Comparison of ENCODE assay signal across 9 mouse cellular contexts in the genomic region with DNA sequence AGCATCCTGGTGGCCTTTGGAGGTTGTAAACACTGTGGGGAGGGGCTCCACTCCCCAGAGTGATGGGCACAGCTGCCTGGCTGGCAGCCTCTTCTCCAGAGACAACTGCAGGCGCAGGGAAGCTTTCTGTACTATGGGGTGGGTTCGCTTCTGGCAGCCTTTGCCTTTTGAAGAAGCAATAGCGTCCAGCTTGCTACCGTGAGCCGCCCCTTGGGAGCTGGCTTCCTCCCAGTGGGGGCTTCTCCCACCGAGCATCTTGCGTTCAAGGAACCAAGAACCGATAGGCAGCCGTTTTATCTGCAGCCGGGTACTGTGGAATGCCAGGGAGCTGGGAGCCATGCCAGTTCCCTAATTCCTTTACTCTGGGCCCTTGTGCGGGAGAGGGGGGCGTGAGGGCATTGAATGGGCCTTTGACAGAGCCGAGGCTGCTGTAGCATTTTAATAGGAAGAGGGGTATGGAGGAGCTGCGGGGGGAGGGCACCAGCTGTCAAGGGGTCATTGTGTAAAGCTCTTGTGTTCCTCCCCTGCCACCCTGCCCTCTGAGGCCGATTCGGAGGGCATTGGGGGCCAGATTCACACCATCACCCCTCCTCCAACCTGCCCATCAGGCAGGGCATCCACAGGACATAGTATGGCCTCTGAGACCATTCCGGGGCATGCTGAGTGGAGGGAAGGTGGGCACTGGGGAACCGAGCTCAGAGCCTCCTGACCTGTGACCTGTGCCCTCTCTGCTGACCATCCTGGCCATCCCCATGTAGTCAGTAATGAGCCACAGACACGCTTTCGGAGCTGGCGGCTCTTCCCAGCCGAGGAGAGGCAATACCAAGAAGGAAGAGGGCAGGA. TPM values are rescaled to one million over a fixed set of nuclear protein-coding genes. Genes with fewer than 3 reads are reported as not detected.
DNase-seq lines count a peak whose midpoint lies in the region; ATAC-seq and TF ChIP-seq lines count a peak whose summit lies in the region.
"Had no signal": no experiment of that assay in that cellular context is flagged by ENCODE, and none has a peak within 500 bp of the region (broad histone marks: within the 10 kb centered on the region; RNA-seq: fewer than 3 reads in every experiment).

No protein-coding gene starts in this region.

- no peak overlapping the region for H3K27ac ChIP-seq in kidney, postnatal 0 days
- H3K27ac ChIP-seq in forebrain, embryonic 16.5 days (ENCODE audit: low read length): peak overlapping the region; percentile 70
- H3K27ac ChIP-seq in olfactory bulb, adult 2 months (ENCODE audit: insufficient read depth, low read depth, low read length): peak overlapping the region; percentile 56
- H3K27ac ChIP-seq: macrophage had no signal

- 0 out of 2 replicates have a peak, but pooled peaks have one; percentile 36 for ATAC-seq in kidney, postnatal 0 days (replicated peaks; ENCODE audit: low FRiP score, low read depth)
- ATAC-seq in forebrain, embryonic 16.5 days: peak; percentile 91

- no peaks in the 10 kb centered on the region for H3K9me3 ChIP-seq in kidney, postnatal 0 days (replicated peaks; ENCODE audit: low read length)
- no peaks in the 10 kb centered on the region for H3K9me3 ChIP-seq in forebrain, embryonic 16.5 days (ENCODE audit: control insufficient read depth, low read length)

- H3K4me3 ChIP-seq in kidney, postnatal 0 days (replicated peaks; ENCODE audit: low read depth, low read length): no peak overlapping the region
- H3K4me3 ChIP-seq in forebrain, embryonic 16.5 days (replicated peaks; ENCODE audit: low read length): no peak overlapping the region
- H3K4me3 ChIP-seq in olfactory bulb, adult 2 months (ENCODE audit: insufficient read depth, low read depth, low read length): no peak overlapping the region

- no peaks in the 10 kb centered on the region for H3K4me1 ChIP-seq in kidney, postnatal 0 days (replicated peaks; ENCODE audit: insufficient read depth, low read length)
- peaks cover 24% of the 10 kb centered on the region for H3K4me1 ChIP-seq in forebrain, embryonic 16.5 days (replicated peaks; ENCODE audit: control insufficient read depth, insufficient read depth, low read length)
- H3K4me1 ChIP-seq in olfactory bulb, adult 2 months (ENCODE audit: control insufficient read depth, insufficient read depth, low read length): peaks cover 21% of the 10 kb centered on the region

- no peaks in the 10 kb centered on the region for H3K27me3 ChIP-seq in kidney, postnatal 0 days (ENCODE audit: insufficient read depth, low read length)
- no peaks in the 10 kb centered on the region for H3K27me3 ChIP-seq in forebrain, embryonic 16.5 days (replicated peaks; ENCODE audit: control insufficient read depth, insufficient read depth, low read length)

- no peaks in the 10 kb centered on the region for H3K36me3 ChIP-seq in kidney, postnatal 0 days (ENCODE audit: insufficient read depth, low read length)
- no peaks in the 10 kb centered on the region for H3K36me3 ChIP-seq in forebrain, embryonic 16.5 days (ENCODE audit: control insufficient read depth, insufficient read depth)

- no peak for TF ChIP-seq CTCF in kidney, postnatal 0 days (IDR thresholded peaks at IDR 0.05; ENCODE audit: low read depth)
- no peak for TF ChIP-seq CTCF in olfactory bulb, adult 2 months (IDR thresholded peaks at IDR 0.05; ENCODE audit: insufficient read depth, low read depth, low read length)

- no peak for TF ChIP-seq POLR2A in olfactory bulb, adult 2 months (IDR thresholded peaks at IDR 0.05; ENCODE audit: insufficient read depth, low read depth, low read length)

- DNase-seq in kidney, postnatal 0 days (ENCODE audit: low spot score): no peak
- no peak for DNase-seq in kidney, postnatal 10 days
- DNase-seq in layer of hippocampus, postnatal 36 days: peak; percentile 74 to 76
- DNase-seq in lung, postnatal 14 days: no peak
- no peak for DNase-seq in natural killer cell, adult 2 months (ENCODE audit: low spot score in 2 of 2)
- no peak for DNase-seq in adrenal gland, postnatal 10 days

- no peak overlapping the region for H3K4me2 ChIP-seq in kidney, postnatal 0 days (ENCODE audit: low read length)
- peak overlapping the region; percentile 44 for H3K4me2 ChIP-seq in forebrain, embryonic 16.5 days (ENCODE audit: low read length)

- H3K9ac ChIP-seq in kidney, postnatal 0 days (ENCODE audit: low read depth, low read length): no peak overlapping the region
- H3K9ac ChIP-seq in forebrain, embryonic 16.5 days (replicated peaks; ENCODE audit: low read depth, low read length): peak overlapping the region; percentile 50

- WGBS in kidney, postnatal 0 days: 62% methylated on average over 22 of the region's 22 CpGs
- 14% methylated on average over 22 of the region's 22 CpGs for WGBS in forebrain, embryonic 16.5 days
- 29% methylated on average over 22 of the region's 22 CpGs for WGBS in olfactory bulb, adult 2 months

RNA-seq across cellular contexts. Expression of a gene that starts 22.9 kb away (rescaled TPM):
- polyA plus RNA-seq in kidney, postnatal 0 days (2015; fragmentation: Nextera tagmentation; extraction: Ambion mirVana): 0.32 and 0.43 TPM in 2 replicates
- 1.5 and 2.0 TPM in 2 replicates for polyA plus RNA-seq in forebrain, embryonic 16.5 days (2015; fragmentation: Nextera tagmentation; extraction: Ambion mirVana)
- total RNA-seq in layer of hippocampus, postnatal 36 days (2021): 1 to 10 TPM in 1 of 2 experiments, under 1 TPM in 1; 0.99 to 1.9 TPM
- polyA plus RNA-seq in olfactory bulb, adult 2 months (2012; ENCODE audit: insufficient read depth, insufficient read length, low replicate concordance, missing spikeins): not detected in 2 replicates
- total RNA-seq in adrenal gland, postnatal 10 days (2021): under 1 TPM; 0.55 to 0.57 TPM
- polyA plus RNA-seq: macrophage had no signal

RNA-seq across cellular contexts. Expression of a gene that starts 29.1 kb away (rescaled TPM):
- polyA plus RNA-seq in kidney, postnatal 0 days (2015; fragmentation: Nextera tagmentation; extraction: Ambion mirVana): 22.6 and 25.3 TPM in 2 replicates
- 25.1 and 27.5 TPM in 2 replicates for polyA plus RNA-seq in forebrain, embryonic 16.5 days (2015; fragmentation: Nextera tagmentation; extraction: Ambion mirVana)
- 10 to 100 TPM; 29.5 to 30.6 TPM for total RNA-seq in layer of hippocampus, postnatal 36 days (2021)
- not detected in 2 replicates for polyA plus RNA-seq in olfactory bulb, adult 2 months (2012; ENCODE audit: insufficient read depth, insufficient read length, low replicate concordance, missing spikeins)
- 10 to 100 TPM; 61.1 to 63.0 TPM for total RNA-seq in adrenal gland, postnatal 10 days (2021)

RNA-seq across cellular contexts. Expression of a gene that starts 36.0 kb away (rescaled TPM):
- polyA plus RNA-seq in kidney, postnatal 0 days (2015; fragmentation: Nextera tagmentation; extraction: Ambion mirVana): 1,186 and 1,429 TPM in 2 replicates
- polyA plus RNA-seq in forebrain, embryonic 16.5 days (2015; fragmentation: Nextera tagmentation; extraction: Ambion mirVana): 637 and 697 TPM in 2 replicates
- 100 to 1,000 TPM; 846 to 926 TPM for total RNA-seq in layer of hippocampus, postnatal 36 days (2021)
- 1,436 TPM in 1 of 2 replicates, not detected in the other for polyA plus RNA-seq in olfactory bulb, adult 2 months (2012; ENCODE audit: insufficient read depth, insufficient read length, low replicate concordance, missing spikeins)
- total RNA-seq in adrenal gland, postnatal 10 days (2021): 1,000 to 10,000 TPM; 1,144 to 1,253 TPM

Comparison
In these comparisons a context has a peak if more than half of its experiments do, and no peak if none do; other contexts are left out.
1. DNase-seq: peak in layer of hippocampus, postnatal 36 days (2 of 2); none in kidney, postnatal 0 days (single experiment), kidney, postnatal 10 days (single experiment), lung, postnatal 14 days (single experiment), natural killer cell, adult 2 months (0 of 2) and adrenal gland, postnatal 10 days (single experiment).
2. RNA of a gene that starts 29.1 kb away (polyA plus RNA-seq): 25.1 to 27.5 TPM in forebrain, embryonic 16.5 days and 22.6 to 25.3 TPM in kidney, postnatal 0 days; not detected in olfactory bulb, adult 2 months; every median in the first group is over 10 times any median in the second.